In genomic region chr2:38348660-38349420, GRCm38 (mm10) we compare ENCODE assay signal across 11 mouse cellular contexts. TPM values are rescaled to one million over a fixed set of nuclear protein-coding genes. Genes with fewer than 3 reads are reported as not detected.
DNase-seq lines count a peak whose midpoint lies in the region; ATAC-seq lines count a peak whose summit lies in the region.
"Had no signal": no experiment of that assay in that cellular context is flagged by ENCODE, and none has a peak within 500 bp of the region (broad histone marks: within the 10 kb centered on the region; RNA-seq: fewer than 3 reads in every experiment).

No protein-coding gene starts in this region.

- H3K9me3 ChIP-seq in kidney, embryonic 15.5 days (replicated peaks), result no peaks in the 10 kb centered on the region
- no peaks in the 10 kb centered on the region for H3K9me3 ChIP-seq in embryonic facial prominence, embryonic 13.5 days
- no peaks in the 10 kb centered on the region for H3K9me3 ChIP-seq in hindbrain, embryonic 12.5 days (replicated peaks)
- H3K9me3 ChIP-seq in midbrain, embryonic 12.5 days, result no peaks in the 10 kb centered on the region

- peak; percentile 67 to 72 for DNase-seq in kidney, adult 8-10 months
- DNase-seq in urinary bladder, postnatal 10 days (ENCODE audit: low spot score), result no peak
- DNase-seq in natural killer cell, adult 2 months (ENCODE audit: low spot score in 2 of 2), result no peak
- DNase-seq in gastrocnemius, postnatal 14 days, result no peak

- no peak overlapping the region for H3K9ac ChIP-seq in kidney, embryonic 15.5 days
- no peak overlapping the region for H3K9ac ChIP-seq in embryonic facial prominence, embryonic 13.5 days
- H3K9ac ChIP-seq in hindbrain, embryonic 12.5 days, result peak overlapping the region; percentile 18; the same call in 1 of the 2 replicates
- H3K9ac ChIP-seq in midbrain, embryonic 12.5 days (replicated peaks), result peak overlapping the region; percentile 67

- no peak overlapping the region for H3K4me2 ChIP-seq in kidney, embryonic 15.5 days
- H3K4me2 ChIP-seq in embryonic facial prominence, embryonic 13.5 days, result no peak overlapping the region
- H3K4me2 ChIP-seq in hindbrain, embryonic 12.5 days (replicated peaks), result peak overlapping the region; percentile 56
- H3K4me2 ChIP-seq in midbrain, embryonic 12.5 days (replicated peaks), result peak overlapping the region; percentile 68

- H3K27me3 ChIP-seq in kidney, embryonic 15.5 days, result peaks cover 100% of the 10 kb centered on the region
- H3K27me3 ChIP-seq in embryonic facial prominence, embryonic 13.5 days, result peaks cover 100% of the 10 kb centered on the region
- peaks cover 98% of the 10 kb centered on the region for H3K27me3 ChIP-seq in hindbrain, embryonic 12.5 days
- peaks cover 98% of the 10 kb centered on the region for H3K27me3 ChIP-seq in midbrain, embryonic 12.5 days

- H3K4me1 ChIP-seq in kidney, embryonic 15.5 days, result peaks cover 37% of the 10 kb centered on the region
- H3K4me1 ChIP-seq in embryonic facial prominence, embryonic 13.5 days, result peaks cover 33% of the 10 kb centered on the region
- H3K4me1 ChIP-seq in hindbrain, embryonic 12.5 days, result peaks cover 39% of the 10 kb centered on the region
- peaks cover 54% of the 10 kb centered on the region for H3K4me1 ChIP-seq in midbrain, embryonic 12.5 days

- H3K36me3 ChIP-seq in kidney, embryonic 15.5 days, result no peaks in the 10 kb centered on the region
- H3K36me3 ChIP-seq in embryonic facial prominence, embryonic 13.5 days, result no peaks in the 10 kb centered on the region
- no peaks in the 10 kb centered on the region for H3K36me3 ChIP-seq in hindbrain, embryonic 12.5 days
- H3K36me3 ChIP-seq in midbrain, embryonic 12.5 days, result no peaks in the 10 kb centered on the region

- 1% methylated on average over 19 of the region's 19 CpGs for WGBS in kidney, embryonic 15.5 days
- 2% methylated on average over 19 of the region's 19 CpGs for WGBS in embryonic facial prominence, embryonic 13.5 days
- WGBS in hindbrain, embryonic 12.5 days, result 2% methylated on average over 19 of the region's 19 CpGs
- WGBS in midbrain, embryonic 12.5 days, result 1% methylated on average over 19 of the region's 19 CpGs

- H3K4me3 ChIP-seq in kidney, embryonic 15.5 days (replicated peaks), result no peak overlapping the region
- peak overlapping the region; percentile 30; the same call in 1 of the 2 replicates for H3K4me3 ChIP-seq in embryonic facial prominence, embryonic 13.5 days
- peak overlapping the region; percentile 34; the same call in 1 of the 2 replicates for H3K4me3 ChIP-seq in hindbrain, embryonic 12.5 days
- peak overlapping the region; percentile 44 for H3K4me3 ChIP-seq in midbrain, embryonic 12.5 days
- H3K4me3 ChIP-seq: erythroblast, embryonic 14.5 days had no signal

- intact Hi-C loops in gastrocnemius, postnatal 14 days (cut with DNase I; ENCODE audit: low total_unique reads), result no loop called here

- H3K27ac ChIP-seq in kidney, embryonic 15.5 days, result no peak overlapping the region
- H3K27ac ChIP-seq in embryonic facial prominence, embryonic 13.5 days, result no peak overlapping the region
- peak overlapping the region; percentile 86 for H3K27ac ChIP-seq in hindbrain, embryonic 12.5 days
- H3K27ac ChIP-seq in midbrain, embryonic 12.5 days (replicated peaks), result peak overlapping the region; percentile 92

- ATAC-seq in kidney, embryonic 15.5 days (replicated peaks; ENCODE audit: low FRiP score), result no peak
- no peak for ATAC-seq in embryonic facial prominence, embryonic 13.5 days (ENCODE audit: insufficient number of reproducible peaks, insufficient read depth, low FRiP score, low TSS enrichment, low read depth)
- ATAC-seq in hindbrain, embryonic 12.5 days (ENCODE audit: low FRiP score), result no peak; the same call in 1 of the 2 replicates
- peak; percentile 21 for ATAC-seq in midbrain, embryonic 12.5 days (ENCODE audit: low FRiP score, low read depth)
- ATAC-seq: activated CD4-positive, CD25-positive, alpha-beta regulatory T cell, adult 4 months; lung, postnatal 0 days had no signal

RNA-seq across cellular contexts. Expression of gene Lhx2, which starts 9.8 kb away (rescaled TPM):
- 0.10 TPM in 1 of 2 replicates, not detected in the other for polyA plus RNA-seq in kidney, embryonic 15.5 days (2015; fragmentation: Nextera tagmentation; extraction: Ambion mirVana)
- polyA plus RNA-seq in embryonic facial prominence, embryonic 13.5 days (2015; fragmentation: Nextera tagmentation; extraction: Ambion mirVana), result 10.0 and 17.8 TPM in 2 replicates
- polyA plus RNA-seq in hindbrain, embryonic 12.5 days (2016; fragmentation: Nextera tagmentation; extraction: Ambion mirVana), result 31.0 and 31.2 TPM in 2 replicates
- 110 and 133 TPM in 2 replicates for polyA plus RNA-seq in midbrain, embryonic 12.5 days (2016; fragmentation: Nextera tagmentation; extraction: Ambion mirVana)
- total RNA-seq in gastrocnemius, postnatal 14 days (2021), result under 1 TPM; 0.23 to 0.29 TPM
- polyA plus RNA-seq: activated CD4-positive, CD25-positive, alpha-beta regulatory T cell, adult 4 months; lung, postnatal 0 days had no signal

Comparison
In these comparisons a context has a peak if more than half of its experiments do, and no peak if none do; other contexts are left out.
1. DNase-seq: peak in kidney, adult 8-10 months (2 of 2); none in urinary bladder, postnatal 10 days (single experiment), natural killer cell, adult 2 months (0 of 2) and gastrocnemius, postnatal 14 days (single experiment).
2. H3K27ac ChIP-seq: peak in hindbrain, embryonic 12.5 days (single experiment) and midbrain, embryonic 12.5 days (single experiment); none in kidney, embryonic 15.5 days (single experiment) and embryonic facial prominence, embryonic 13.5 days (single experiment).
3. H3K4me2 ChIP-seq: peak in hindbrain, embryonic 12.5 days (single experiment) and midbrain, embryonic 12.5 days (single experiment); none in kidney, embryonic 15.5 days (single experiment) and embryonic facial prominence, embryonic 13.5 days (single experiment).
4. H3K9ac ChIP-seq: peak in hindbrain, embryonic 12.5 days (single experiment) and midbrain, embryonic 12.5 days (single experiment); none in kidney, embryonic 15.5 days (single experiment) and embryonic facial prominence, embryonic 13.5 days (single experiment).